Mouse (Mus musculus): ENCODE measurements around the gene Rundc3a. TPM values are rescaled to one million over a fixed set of nuclear protein-coding genes. Genes with fewer than 3 reads are reported as not detected.

Gene Rundc3a
- polyA plus RNA-seq, 1 experiment from 2014 or later: 5.3 TPM

DNA sequence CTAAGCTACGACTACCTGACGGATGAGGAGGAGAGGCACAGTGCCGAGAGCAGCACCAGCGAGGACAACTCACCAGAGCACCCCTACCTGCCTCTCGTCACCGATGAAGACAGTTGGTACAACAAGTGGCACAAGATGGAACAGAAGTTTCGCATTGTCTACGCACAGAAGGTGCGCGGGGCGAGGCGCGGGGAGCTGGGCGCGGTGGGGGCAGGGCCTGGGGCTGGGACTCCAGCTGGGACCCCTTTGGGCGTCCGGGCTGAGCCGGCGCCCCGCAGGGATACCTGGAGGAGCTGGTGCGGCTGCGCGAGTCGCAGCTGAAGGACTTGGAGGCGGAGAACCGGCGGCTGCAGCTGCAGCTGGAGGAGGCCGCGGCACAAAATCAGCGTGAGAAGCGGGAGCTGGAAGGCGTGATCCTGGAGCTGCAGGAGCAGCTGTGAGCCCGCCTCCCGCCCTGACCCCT is 6.4 kb downstream of the Rundc3a start:
- ATAC-seq: no peak

DNA sequence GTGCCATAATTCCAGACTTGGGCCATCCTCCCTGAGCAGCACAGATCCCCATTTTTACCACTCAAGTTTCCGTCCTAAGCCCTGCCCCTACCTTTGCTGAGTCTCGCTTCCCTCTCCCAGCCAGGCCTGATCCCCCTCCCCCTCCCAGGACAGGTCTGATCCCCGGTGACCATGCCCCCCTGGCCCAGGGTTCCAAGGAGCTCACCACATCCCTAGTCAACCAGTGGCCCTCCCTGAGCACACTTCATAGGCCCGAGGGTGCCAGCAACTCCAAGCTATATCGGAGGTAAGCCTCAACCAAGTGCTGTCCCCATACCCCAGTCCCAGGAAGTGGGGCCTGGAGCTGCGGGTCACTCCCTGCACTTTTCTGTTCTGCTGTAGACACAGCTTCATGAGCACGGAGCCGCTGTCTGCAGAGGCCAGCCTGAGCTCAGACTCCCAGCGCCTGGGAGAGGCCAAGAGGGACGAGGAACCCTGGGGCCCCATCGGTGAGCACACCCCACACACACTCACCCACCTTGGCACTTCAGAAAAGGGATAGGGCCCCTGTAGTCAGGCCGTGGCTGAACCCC is 7.4 kb downstream of the Rundc3a start:
- WGBS: 27% methylated on average over 12 of the region's 12 CpGs
- Histone ChIP-seq H3K9ac (ENCODE audit: low read depth, low read length) (no peak overlapping the region), H3K27me3 (replicated peaks; ENCODE audit: control insufficient read depth, insufficient read depth, low read length) (peaks cover 18% of the 10 kb centered on the region), H3K27ac (ENCODE audit: low read depth, low read length) (no peak overlapping the region), H3K4me1 (replicated peaks; ENCODE audit: control insufficient read depth, insufficient read depth, low read length) (no peaks in the 10 kb centered on the region), H3K4me2 (replicated peaks; ENCODE audit: low read depth) (no peak overlapping the region), H3K36me3 (ENCODE audit: control insufficient read depth, insufficient read depth) (peaks cover 36% of the 10 kb centered on the region), H3K9me3 (ENCODE audit: control insufficient read depth) (no peaks in the 10 kb centered on the region), H3K4me3 (ENCODE audit: low read depth, low read length) (no peak overlapping the region)
- ATAC-seq: no peak
- TF ChIP-seq CTCF (IDR thresholded peaks at IDR 0.05; ENCODE audit: low read depth): no peak

More for the DNA sequence above, 6.4 kb downstream of the Rundc3a start:
- Histone ChIP-seq H3K9me3 (ENCODE audit: control insufficient read depth) (no peaks in the 10 kb centered on the region), H3K27ac (ENCODE audit: low read depth, low read length) (no peak overlapping the region), H3K4me3 (ENCODE audit: low read depth, low read length) (peak overlapping the region; percentile 31), H3K4me1 (replicated peaks; ENCODE audit: control insufficient read depth, insufficient read depth, low read length) (no peaks in the 10 kb centered on the region), H3K36me3 (ENCODE audit: control insufficient read depth, insufficient read depth) (peaks cover 31% of the 10 kb centered on the region), H3K4me2 (replicated peaks; ENCODE audit: low read depth) (peak overlapping the region; percentile 64), H3K27me3 (replicated peaks; ENCODE audit: control insufficient read depth, insufficient read depth, low read length) (peaks cover 18% of the 10 kb centered on the region), H3K9ac (ENCODE audit: low read depth, low read length) (no peak overlapping the region)
- WGBS: under 1% methylated on average over 33 of the region's 34 CpGs
- TF ChIP-seq CTCF (IDR thresholded peaks at IDR 0.05; ENCODE audit: low read depth): no peak

DNA sequence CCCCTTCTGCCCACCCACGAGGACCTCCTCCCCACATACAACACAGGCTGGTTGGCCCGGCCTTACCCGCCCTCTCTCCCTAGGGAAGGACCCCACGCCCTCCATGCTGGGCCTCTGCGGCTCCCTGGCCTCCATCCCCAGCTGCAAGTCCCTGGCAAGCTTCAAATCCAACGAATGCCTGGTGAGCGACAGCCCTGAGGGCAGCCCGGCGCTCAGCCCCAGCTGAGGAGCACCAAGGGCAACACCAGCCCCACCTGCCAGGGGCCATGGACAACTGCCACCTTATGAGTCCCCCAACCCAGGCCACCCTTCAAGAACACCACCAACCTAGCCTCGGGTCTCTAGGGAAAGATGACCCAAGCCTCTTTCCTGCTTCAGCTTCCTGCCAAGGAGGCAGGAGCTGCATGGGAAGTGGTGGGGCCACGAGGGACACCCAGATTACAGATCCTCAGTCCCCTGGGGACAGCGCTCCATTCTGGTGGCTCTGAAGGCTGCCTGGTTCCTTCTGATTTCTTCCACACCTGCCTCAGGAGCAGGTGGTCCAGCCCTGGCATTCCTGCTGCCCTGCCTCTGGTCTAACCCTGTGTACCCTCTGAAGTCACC is 8.8 kb downstream of the Rundc3a start:
- ATAC-seq: no peak
- WGBS: 70% methylated on average over 12 of the region's 12 CpGs

GRCm38 (mm10) chr11:102403657-102404056 is 10.5 kb downstream of the Rundc3a start:
- no peak for TF ChIP-seq CTCF (IDR thresholded peaks at IDR 0.05; ENCODE audit: low read depth)
- peaks cover 12% of the 10 kb centered on the region for H3K27me3 ChIP-seq (replicated peaks; ENCODE audit: control insufficient read depth, insufficient read depth, low read length)
- no peak for ATAC-seq
- no peak overlapping the region for H3K27ac ChIP-seq (ENCODE audit: low read depth, low read length)
- no peak overlapping the region for H3K9ac ChIP-seq (ENCODE audit: low read depth, low read length)
- H3K4me1 ChIP-seq (replicated peaks; ENCODE audit: control insufficient read depth, insufficient read depth, low read length): 0 out of 2 replicates have a peak, but pooled peaks cover 2% of the 10 kb centered on the region
- no peaks in the 10 kb centered on the region for H3K9me3 ChIP-seq (ENCODE audit: control insufficient read depth)
- H3K36me3 ChIP-seq (ENCODE audit: control insufficient read depth, insufficient read depth): peaks cover 36% of the 10 kb centered on the region
- 92% methylated on average over 11 of the region's 11 CpGs for WGBS
- no peak overlapping the region for H3K4me3 ChIP-seq (ENCODE audit: low read depth, low read length)
- no peak overlapping the region for H3K4me2 ChIP-seq (replicated peaks; ENCODE audit: low read depth)

More for the DNA sequence above, 8.8 kb downstream of the Rundc3a start:
- no peak for TF ChIP-seq CTCF (IDR thresholded peaks at IDR 0.05; ENCODE audit: low read depth)
- H3K4me1 ChIP-seq (replicated peaks; ENCODE audit: control insufficient read depth, insufficient read depth, low read length): 0 out of 2 replicates have a peak, but pooled peaks cover 2% of the 10 kb centered on the region
- peaks cover 14% of the 10 kb centered on the region for H3K27me3 ChIP-seq (replicated peaks; ENCODE audit: control insufficient read depth, insufficient read depth, low read length)
- no peaks in the 10 kb centered on the region for H3K9me3 ChIP-seq (ENCODE audit: control insufficient read depth)
- no peak overlapping the region for H3K27ac ChIP-seq (ENCODE audit: low read depth, low read length)
- no peak overlapping the region for H3K9ac ChIP-seq (ENCODE audit: low read depth, low read length)
- no peak overlapping the region for H3K4me3 ChIP-seq (ENCODE audit: low read depth, low read length)
- H3K36me3 ChIP-seq (ENCODE audit: control insufficient read depth, insufficient read depth): peaks cover 36% of the 10 kb centered on the region
- H3K4me2 ChIP-seq (replicated peaks; ENCODE audit: low read depth): no peak overlapping the region

DNA sequence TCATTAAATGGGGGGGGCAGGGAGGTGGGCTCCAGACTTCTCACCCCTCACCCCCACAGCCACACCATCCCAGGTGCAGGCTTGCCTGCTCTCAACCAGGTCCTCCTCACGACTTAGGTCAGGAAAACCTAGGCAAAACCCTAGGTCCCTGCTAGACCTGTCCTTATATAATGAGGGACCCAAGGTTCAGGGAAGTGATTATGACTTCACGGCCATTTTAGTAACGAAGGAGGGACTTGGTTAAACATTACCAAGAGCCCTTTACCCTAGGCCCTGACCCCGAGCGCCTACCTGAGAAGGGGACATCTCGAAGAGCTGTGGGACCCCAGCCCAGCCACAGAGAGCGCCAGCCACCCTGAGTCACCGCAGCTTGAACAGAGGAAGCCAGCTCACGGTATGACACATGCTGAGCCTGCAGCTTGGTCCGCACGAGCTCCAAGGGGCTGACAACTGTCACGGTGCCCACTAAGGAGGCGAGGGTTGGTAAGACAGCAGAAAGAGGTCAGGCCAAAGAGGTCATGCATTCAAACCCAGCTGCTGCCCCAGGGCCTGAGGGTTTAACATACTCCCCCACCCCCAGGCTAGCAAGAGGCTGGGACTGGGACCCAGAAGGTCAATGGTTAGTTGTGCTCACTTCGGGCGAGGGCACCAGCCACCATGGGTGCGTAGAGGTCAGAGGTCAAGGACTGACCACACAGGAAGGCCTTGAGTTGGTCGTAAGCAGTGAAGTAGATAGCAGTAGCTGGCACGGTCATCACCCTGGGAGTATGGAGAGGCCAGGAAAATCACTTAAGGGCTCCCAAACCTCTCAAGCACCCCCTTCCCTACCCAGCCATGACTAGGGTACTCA is 11.2 kb downstream of the Rundc3a start:
- Histone ChIP-seq H3K9ac (ENCODE audit: low read depth, low read length) (no peak overlapping the region), H3K4me2 (replicated peaks; ENCODE audit: low read depth) (no peak overlapping the region; the same call in 1 of the 2 replicates), H3K4me3 (ENCODE audit: low read depth, low read length) (no peak overlapping the region), H3K27me3 (replicated peaks; ENCODE audit: control insufficient read depth, insufficient read depth, low read length) (peaks cover 6% of the 10 kb centered on the region; the same call in 1 of the 2 replicates), H3K9me3 (ENCODE audit: control insufficient read depth) (no peaks in the 10 kb centered on the region), H3K27ac (ENCODE audit: low read depth, low read length) (no peak overlapping the region), H3K4me1 (replicated peaks; ENCODE audit: control insufficient read depth, insufficient read depth, low read length) (0 out of 2 replicates have a peak, but pooled peaks cover 2% of the 10 kb centered on the region), H3K36me3 (ENCODE audit: control insufficient read depth, insufficient read depth) (peaks cover 36% of the 10 kb centered on the region)
- ATAC-seq: no peak
- TF ChIP-seq CTCF (IDR thresholded peaks at IDR 0.05; ENCODE audit: low read depth): no peak
- 61% methylated on average over 18 of the region's 18 CpGs for WGBS

Measured in intestine, postnatal 0 days (tissue).